Mouse (Mus musculus) liver, embryonic 11.5 days (tissue): ENCODE results near the gene Ccdc153. TPM values are rescaled to one million over a fixed set of nuclear protein-coding genes. Genes with fewer than 3 reads are reported as not detected.

ENCODE experiments used
- ATAC-seq: fragments of 200-750 bp; cut with Nextera tagmentation; replicated peaks from 2 replicates; pipeline ENCODE4 v1.8.0; 2017; ENCODE audit warnings: moderate number of reproducible peaks, mild to moderate bottlenecking, moderate TSS enrichment, moderate library complexity; ENCODE audit not compliant: low FRiP score
- DNase-seq: peaks from one replicate; pipeline ENCODE4 v3.0.0-alpha.2; 2017; ENCODE audit warnings: low spot score
- H3K27ac ChIP-seq: fragments of 300-500 bp; sonication (generic); 2 replicates; pipeline ENCODE4 v1.5.1; 2014; ENCODE audit warnings: mild to moderate bottlenecking, low read depth, low read length, control low read depth
- H3K27me3 ChIP-seq: fragments of 300-500 bp; sonication (generic); replicated peaks from 2 replicates; pipeline ENCODE4 v1.6.1; 2014; ENCODE audit warnings: low read length, mixed read lengths; ENCODE audit not compliant: control insufficient read depth, insufficient read depth
- H3K36me3 ChIP-seq: fragments of 300-500 bp; sonication (generic); 2 replicates; pipeline ENCODE4 v1.6.1; 2014; ENCODE audit warnings: mild to moderate bottlenecking, low read length, moderate library complexity, mixed read lengths; ENCODE audit not compliant: control insufficient read depth, insufficient read depth
- H3K4me1 ChIP-seq: fragments of 300-500 bp; sonication (generic); replicated peaks from 2 replicates; pipeline ENCODE4 v1.6.1; 2014; ENCODE audit warnings: low read length, mixed read lengths; ENCODE audit not compliant: control insufficient read depth, insufficient read depth
- H3K4me2 ChIP-seq: fragments of 300-500 bp; sonication (generic); 2 replicates; pipeline ENCODE4 v1.6.1; 2014; ENCODE audit warnings: mild to moderate bottlenecking, control low read depth, moderate library complexity
- H3K4me3 ChIP-seq: fragments of 300-500 bp; sonication (generic); 2 replicates; pipeline ENCODE4 v1.5.1; 2014; ENCODE audit warnings: low read depth, low read length, control low read depth
- H3K9ac ChIP-seq: fragments of 300-500 bp; sonication (generic); 2 replicates; pipeline ENCODE4 v1.6.1; 2014; ENCODE audit warnings: low read depth, low read length, control low read depth
- H3K9me3 ChIP-seq: fragments of 300-500 bp; sonication (generic); 2 replicates; pipeline ENCODE4 v1.6.1; 2016; ENCODE audit warnings: low read length, inconsistent platforms, mixed read lengths; ENCODE audit not compliant: control insufficient read depth
- whole genome bisulfite sequencing: fragments of 180-500 bp; shearing (Covaris S2); extraction: QIAGEN DNeasy Blood & Tissue Kit; methylation state at CpG from one replicate; pipeline ENCODE4 v1.1.7; 2014; 5-methylcytosine and 5-hydroxymethylcytosine counted together
- polyA plus RNA-seq: library from polyadenylated mRNA; unstranded; fragments of >200 nt; fragmentation: Nextera tagmentation; extraction: Ambion mirVana; gene quantifications from 2 replicates; pipeline ENCODE4 v1.2.1, GENCODE M21; 2014

Ccdc153 gene
- polyA plus RNA-seq: not detected in 2 replicates

GRCm38 (mm10) chr9:44240399-44240798 is at the start of gene Ccdc153:
Gene Ccdc153, plus strand, starts transcription at chr9:44240676.
- no peak for ATAC-seq

GRCm38 (mm10) chr9:44191166-44191565 is 49.3 kb upstream of the Ccdc153 start:
- peaks cover 10% of the 10 kb centered on the region for H3K4me1 ChIP-seq
- no peak overlapping the region for H3K27ac ChIP-seq
- no peaks in the 10 kb centered on the region for H3K27me3 ChIP-seq
- no peak overlapping the region for H3K4me3 ChIP-seq
- no peaks in the 10 kb centered on the region for H3K9me3 ChIP-seq
- H3K9ac ChIP-seq: no peak overlapping the region
- no peak overlapping the region for H3K4me2 ChIP-seq
- H3K36me3 ChIP-seq: no peaks in the 10 kb centered on the region
- 85% methylated on average over 3 of the region's 3 CpGs for WGBS
- DNase-seq (no peak), ATAC-seq (no peak)

More at GRCm38 (mm10) chr9:44240399-44240798, at the start of gene Ccdc153:
- Histone ChIP-seq H3K27ac (no peak within 1 kb of the TSS), H3K36me3 (no peaks in the 10 kb centered on the region), H3K27me3 (no peaks in the 10 kb centered on the region), H3K9me3 (no peaks in the 10 kb centered on the region), H3K4me2 (no peak within 1 kb of the TSS), H3K4me1 (no peaks in the 10 kb centered on the region), H3K9ac (no peak within 1 kb of the TSS), H3K4me3 (no peak within 1 kb of the TSS)
- DNase-seq: no peak
- 51% methylated on average over 2 of the region's 2 CpGs for WGBS

- Histone ChIP-seq H3K4me1 (peaks cover 10% of the 10 kb centered on the region), H3K27ac (no peak overlapping the region), H3K4me3 (no peak overlapping the region), H3K27me3 (no peaks in the 10 kb centered on the region), H3K9ac (no peak overlapping the region), H3K4me2 (no peak overlapping the region), H3K9me3 (no peaks in the 10 kb centered on the region), H3K36me3 (no peaks in the 10 kb centered on the region)
- 79% methylated on average over 3 of the region's 3 CpGs for WGBS
- no peak for ATAC-seq
- no peak for DNase-seq
Observed at GRCm38 (mm10) chr9:44192312-44192711, 48.2 kb upstream of the Ccdc153 start.

GRCm38 (mm10) chr9:44192794-44193193 is 47.7 kb upstream of the Ccdc153 start:
- 89% methylated on average over 5 of the region's 5 CpGs for WGBS
- ATAC-seq: no peak

GRCm38 (mm10) chr9:44194000-44194399 is 46.5 kb upstream of the Ccdc153 start:
- Histone ChIP-seq H3K27me3 (no peaks in the 10 kb centered on the region), H3K4me1 (peaks cover 7% of the 10 kb centered on the region), H3K36me3 (peaks cover 6% of the 10 kb centered on the region; the same call in 1 of the 2 replicates), H3K4me2 (no peak overlapping the region), H3K27ac (no peak overlapping the region), H3K4me3 (no peak overlapping the region), H3K9ac (no peak overlapping the region), H3K9me3 (no peaks in the 10 kb centered on the region)
- ATAC-seq (no peak), DNase-seq (no peak)
- WGBS: 22% methylated on average over 1 of the region's 1 CpGs

More at GRCm38 (mm10) chr9:44192794-44193193, 47.7 kb upstream of the Ccdc153 start:
- Histone ChIP-seq H3K9ac (no peak overlapping the region), H3K27me3 (no peaks in the 10 kb centered on the region), H3K27ac (no peak overlapping the region), H3K4me2 (no peak overlapping the region), H3K4me3 (no peak overlapping the region), H3K36me3 (peaks cover 2% of the 10 kb centered on the region; the same call in 1 of the 2 replicates), H3K4me1 (peaks cover 7% of the 10 kb centered on the region), H3K9me3 (no peaks in the 10 kb centered on the region)
- no peak for DNase-seq

- no peaks in the 10 kb centered on the region for H3K27me3 ChIP-seq
- H3K27ac ChIP-seq: no peak overlapping the region
- no peak overlapping the region for H3K9ac ChIP-seq
- ATAC-seq (no peak), DNase-seq (no peak)
- H3K4me1 ChIP-seq: peaks cover 7% of the 10 kb centered on the region
- H3K4me2 ChIP-seq: no peak overlapping the region
- WGBS: 80% methylated on average over 4 of the region's 4 CpGs
- peaks cover 10% of the 10 kb centered on the region; the same call in 1 of the 2 replicates for H3K36me3 ChIP-seq
- H3K9me3 ChIP-seq: no peaks in the 10 kb centered on the region
- no peak overlapping the region for H3K4me3 ChIP-seq
Observed at GRCm38 (mm10) chr9:44196354-44196753, 44.1 kb upstream of the Ccdc153 start.

GRCm38 (mm10) chr9:44199166-44199565 is 41.3 kb upstream of the Ccdc153 start:
- ATAC-seq: no peak
- Histone ChIP-seq H3K27me3 (no peaks in the 10 kb centered on the region), H3K27ac (no peak overlapping the region), H3K9me3 (no peaks in the 10 kb centered on the region), H3K4me1 (peaks cover 3% of the 10 kb centered on the region), H3K36me3 (peaks cover 10% of the 10 kb centered on the region; the same call in 1 of the 2 replicates), H3K9ac (no peak overlapping the region), H3K4me2 (no peak overlapping the region), H3K4me3 (no peak overlapping the region)
- WGBS: 91% methylated on average over 3 of the region's 3 CpGs
- no peak for DNase-seq

- no peak for DNase-seq
- H3K4me3 ChIP-seq: no peak overlapping the region
- no peaks in the 10 kb centered on the region for H3K9me3 ChIP-seq
- H3K27me3 ChIP-seq: no peaks in the 10 kb centered on the region
- H3K9ac ChIP-seq: no peak overlapping the region
- no peak for ATAC-seq
- no peak overlapping the region for H3K4me2 ChIP-seq
- peaks cover 10% of the 10 kb centered on the region; the same call in 1 of the 2 replicates for H3K36me3 ChIP-seq
- H3K27ac ChIP-seq: no peak overlapping the region
- no peaks in the 10 kb centered on the region for H3K4me1 ChIP-seq
Observed at GRCm38 (mm10) chr9:44199580-44199979, 40.9 kb upstream of the Ccdc153 start.

GRCm38 (mm10) chr9:44200458-44200857 is 40.0 kb upstream of the Ccdc153 start:
- H3K4me1 ChIP-seq: no peaks in the 10 kb centered on the region
- H3K27ac ChIP-seq: no peak overlapping the region
- no peak overlapping the region for H3K4me3 ChIP-seq
- no peak overlapping the region for H3K4me2 ChIP-seq
- WGBS: 73% methylated on average over 3 of the region's 3 CpGs
- no peaks in the 10 kb centered on the region for H3K27me3 ChIP-seq
- DNase-seq (no peak), ATAC-seq (no peak)
- H3K9ac ChIP-seq: no peak overlapping the region
- H3K9me3 ChIP-seq: no peaks in the 10 kb centered on the region
- peaks cover 10% of the 10 kb centered on the region; the same call in 1 of the 2 replicates for H3K36me3 ChIP-seq
